Mouse (Mus musculus) embryonic facial prominence, embryonic 15.5 days (tissue): ENCODE measurements around the gene Snorc. TPM values are rescaled to one million over a fixed set of nuclear protein-coding genes. Genes with fewer than 3 reads are reported as not detected.
"Not testable (repeated sequence)": the region's sequence is repeated elsewhere in the genome, so short reads cannot be mapped to it uniquely, and the experiment has no call there.

Source experiments
- ATAC-seq: fragments of 200-750 bp; cut with Nextera tagmentation; 2 replicates; pipeline ENCODE4 v1.8.0; 2017; ENCODE audit warnings: low read depth, moderate TSS enrichment; ENCODE audit not compliant: insufficient number of reproducible peaks, low FRiP score, low TSS enrichment
- H3K27ac ChIP-seq: fragments of 300-500 bp; sonication (generic); replicated peaks from 2 replicates; pipeline ENCODE4 v1.5.1; 2015; ENCODE audit warnings: mild to moderate bottlenecking, inconsistent platforms
- H3K27me3 ChIP-seq: fragments of 300-500 bp; sonication (generic); 2 replicates; pipeline ENCODE4 v1.6.1; 2015; ENCODE audit warnings: inconsistent platforms
- H3K36me3 ChIP-seq: fragments of 300-500 bp; sonication (generic); 2 replicates; pipeline ENCODE4 v1.6.1; 2015; ENCODE audit warnings: mild to moderate bottlenecking, inconsistent platforms
- H3K4me1 ChIP-seq: fragments of 300-500 bp; sonication (generic); 2 replicates; pipeline ENCODE4 v1.6.1; 2015; ENCODE audit warnings: inconsistent platforms
- H3K4me2 ChIP-seq: fragments of 300-500 bp; sonication (generic); replicated peaks from 2 replicates; pipeline ENCODE4 v1.6.1; 2015; ENCODE audit warnings: mild to moderate bottlenecking, inconsistent platforms
- H3K4me3 ChIP-seq: fragments of 300-500 bp; sonication (generic); replicated peaks from 2 replicates; pipeline ENCODE4 v1.5.1; 2015; ENCODE audit warnings: mild to moderate bottlenecking, inconsistent platforms
- H3K9ac ChIP-seq: fragments of 300-500 bp; sonication (generic); 2 replicates; pipeline ENCODE4 v1.6.1; 2015; ENCODE audit warnings: inconsistent platforms
- H3K9me3 ChIP-seq: fragments of 300-500 bp; sonication (generic); replicated peaks from 2 replicates; pipeline ENCODE4 v1.6.1; 2016; ENCODE audit warnings: inconsistent platforms
- WGBS: fragments of 180-500 bp; shearing (Covaris S2); methylation state at CpG from one replicate; pipeline ENCODE4 v1.1.7; 2015; 5-methylcytosine and 5-hydroxymethylcytosine counted together
- polyA plus RNA-seq: library from polyadenylated mRNA; unstranded; fragments of >200 nt; fragmentation: Nextera tagmentation; extraction: Ambion mirVana; gene quantifications from 2 replicates; pipeline ENCODE4 v1.2.1, GENCODE M21; 2015

The Snorc gene
- polyA plus RNA-seq, result 10.8 and 20.4 TPM in 2 replicates

DNA sequence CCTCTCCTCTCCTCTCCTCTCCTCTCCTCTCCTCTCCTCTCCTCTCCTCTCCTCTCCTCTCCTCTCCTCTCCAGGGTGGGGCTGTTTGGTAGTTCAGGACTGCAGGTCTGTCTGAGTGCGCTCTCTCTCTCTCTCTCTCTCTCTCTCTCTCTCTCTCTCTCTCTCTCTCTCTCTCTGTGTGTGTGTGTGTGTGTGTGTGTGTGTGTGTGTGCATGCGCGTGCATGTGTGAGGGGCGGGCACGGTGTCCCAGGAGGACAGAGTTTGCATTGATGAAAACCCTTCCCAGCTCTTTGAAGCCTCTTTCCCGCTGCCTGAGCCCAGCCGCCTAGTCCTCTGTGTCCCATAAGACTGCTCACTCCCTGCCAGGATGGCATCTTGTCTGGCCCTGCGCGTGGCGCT, at the start of gene Snorc:
Gene Snorc, plus strand, starts transcription at position 301 of the 400 bp plus-strand sequence.
- H3K4me2 ChIP-seq, ATAC-seq, H3K9ac ChIP-seq: not testable (repeated sequence)

DNA sequence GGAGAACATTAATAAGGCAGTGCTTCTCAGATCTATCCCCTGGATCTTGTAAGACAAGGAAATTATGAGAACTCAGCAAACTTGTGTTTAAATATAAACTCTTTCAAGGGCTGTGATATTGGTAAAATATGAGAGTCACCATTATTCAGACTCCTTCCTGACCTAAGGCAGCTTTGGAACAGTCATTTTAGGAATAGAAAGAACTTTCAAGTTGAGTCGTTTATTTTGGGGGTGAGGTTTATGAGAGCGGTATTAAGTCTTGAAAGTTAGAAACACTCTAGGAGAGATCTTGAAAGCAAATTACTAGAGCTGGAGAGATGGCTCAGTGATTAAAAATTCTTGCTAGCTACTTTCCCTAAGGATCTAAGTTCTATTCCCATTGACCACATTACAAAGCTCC, 34.9 kb upstream of the Snorc start:
- no peak overlapping the region for H3K27ac ChIP-seq
- peaks cover 70% of the 10 kb centered on the region for H3K36me3 ChIP-seq
- H3K9me3 ChIP-seq, result no peaks in the 10 kb centered on the region
- no peak overlapping the region for H3K4me3 ChIP-seq
- H3K4me1 ChIP-seq, result no peaks in the 10 kb centered on the region
- H3K27me3 ChIP-seq, result no peaks in the 10 kb centered on the region
- H3K4me2 ChIP-seq, result no peak overlapping the region
- no peak overlapping the region for H3K9ac ChIP-seq
- WGBS, result 88% methylated on average over 2 of the region's 2 CpGs
- ATAC-seq, result no peak

More for the DNA sequence above, at the start of gene Snorc:
- H3K9me3 ChIP-seq, H3K4me1 ChIP-seq, H3K27ac ChIP-seq, H3K4me3 ChIP-seq, H3K36me3 ChIP-seq: not testable (repeated sequence)
- peaks cover 10% of the 10 kb centered on the region for H3K27me3 ChIP-seq
- 29% methylated on average over 9 of the region's 10 CpGs for WGBS

DNA sequence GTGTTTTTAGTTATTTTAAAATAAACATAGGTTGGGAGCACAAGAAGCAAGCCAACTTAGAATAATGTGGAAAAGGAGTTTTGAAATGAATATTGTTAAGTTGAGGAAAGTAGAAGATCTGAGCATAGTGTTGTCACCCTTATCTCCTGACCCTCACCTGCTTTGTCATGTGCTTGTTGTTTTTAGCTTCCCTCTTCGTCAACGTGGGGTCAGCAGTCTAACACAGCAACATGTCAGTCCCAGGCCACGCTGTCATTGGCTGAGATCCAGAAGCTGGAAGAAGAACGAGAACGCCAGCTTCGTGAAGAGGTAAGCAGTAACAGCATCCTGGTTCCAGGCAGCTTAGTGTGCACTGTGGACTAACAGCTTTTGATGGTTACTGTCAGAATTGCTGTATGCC, 33.5 kb upstream of the Snorc start:
- ATAC-seq, result no peak
- peaks cover 66% of the 10 kb centered on the region for H3K36me3 ChIP-seq
- no peak overlapping the region for H3K4me2 ChIP-seq
- 72% methylated on average over 6 of the region's 6 CpGs for WGBS
- no peak overlapping the region for H3K4me3 ChIP-seq
- no peaks in the 10 kb centered on the region for H3K27me3 ChIP-seq
- H3K27ac ChIP-seq, result no peak overlapping the region
- H3K9ac ChIP-seq, result no peak overlapping the region
- H3K4me1 ChIP-seq, result no peaks in the 10 kb centered on the region
- H3K9me3 ChIP-seq, result no peaks in the 10 kb centered on the region

DNA sequence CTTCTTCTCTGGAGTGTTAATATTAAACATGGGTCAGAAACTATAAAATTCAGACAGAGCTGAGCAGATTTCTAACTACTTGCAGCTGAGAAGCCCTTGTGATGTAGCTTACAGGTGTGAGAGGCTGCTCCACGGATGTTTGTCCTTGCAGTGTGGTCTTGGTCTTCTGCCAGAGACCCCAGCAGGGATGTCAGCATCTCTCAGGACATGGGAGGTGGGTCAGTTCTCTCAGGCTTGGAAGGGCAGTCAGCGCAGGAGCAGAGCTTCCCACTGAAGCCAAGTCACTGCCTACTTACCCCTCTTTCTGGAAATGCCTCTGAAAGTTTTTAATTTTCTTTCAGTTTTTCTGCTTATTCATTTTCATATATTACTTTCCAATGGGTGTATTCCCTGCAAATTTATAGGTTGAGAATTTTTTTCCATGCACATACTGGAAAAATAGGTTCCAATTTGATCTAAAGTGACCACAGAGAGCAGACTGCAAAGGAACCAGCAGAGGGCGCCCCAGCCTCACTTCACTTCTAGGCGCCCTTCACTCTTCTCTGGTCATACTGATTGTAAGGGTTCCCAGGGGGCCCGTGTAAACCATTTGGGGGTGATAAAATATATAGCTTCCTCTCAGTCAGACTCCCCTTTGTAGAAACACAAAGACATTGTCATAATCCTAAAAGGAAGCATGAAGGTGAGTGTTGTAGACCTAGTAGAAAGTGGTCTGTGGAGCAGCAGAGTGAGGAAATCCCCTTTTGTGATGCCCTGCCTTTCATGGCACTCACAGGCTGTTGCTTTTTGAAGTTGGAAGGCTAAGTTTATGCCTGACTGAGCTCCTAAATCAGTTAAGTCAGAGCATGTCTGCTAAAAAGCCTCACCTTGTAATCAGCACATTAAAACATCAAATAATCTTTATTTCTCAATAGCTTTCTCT, 22.6 kb upstream of the Snorc start:
- Histone ChIP-seq H3K27ac (no peak overlapping the region), H3K4me3 (no peak overlapping the region), H3K36me3 (peaks cover 60% of the 10 kb centered on the region), H3K9me3 (no peaks in the 10 kb centered on the region), H3K9ac (no peak overlapping the region), H3K27me3 (no peaks in the 10 kb centered on the region), H3K4me1 (no peaks in the 10 kb centered on the region), H3K4me2 (no peak overlapping the region)
- WGBS, result 40% methylated on average over 5 of the region's 5 CpGs
- ATAC-seq, result no peak

DNA sequence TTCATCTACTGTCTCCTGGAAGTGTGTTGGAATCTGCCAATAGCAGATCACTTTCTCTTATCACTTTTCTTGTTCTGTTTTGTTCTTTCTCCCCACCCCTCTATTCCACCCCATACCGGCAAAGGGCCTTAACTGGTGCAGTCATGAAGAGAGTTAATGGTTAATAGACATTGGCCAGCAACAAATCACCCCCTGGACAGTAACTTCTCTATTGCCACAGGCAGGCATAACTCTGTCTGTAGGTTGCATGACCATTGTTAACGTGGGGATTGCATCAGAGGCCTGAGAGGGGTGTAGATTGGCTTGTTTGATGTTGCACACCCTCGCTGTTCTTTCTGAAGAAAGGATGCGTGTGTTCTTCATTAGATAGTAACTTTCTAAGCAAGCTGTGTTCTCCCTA, 20.6 kb upstream of the Snorc start:
- 78% methylated on average over 4 of the region's 4 CpGs for WGBS

DNA sequence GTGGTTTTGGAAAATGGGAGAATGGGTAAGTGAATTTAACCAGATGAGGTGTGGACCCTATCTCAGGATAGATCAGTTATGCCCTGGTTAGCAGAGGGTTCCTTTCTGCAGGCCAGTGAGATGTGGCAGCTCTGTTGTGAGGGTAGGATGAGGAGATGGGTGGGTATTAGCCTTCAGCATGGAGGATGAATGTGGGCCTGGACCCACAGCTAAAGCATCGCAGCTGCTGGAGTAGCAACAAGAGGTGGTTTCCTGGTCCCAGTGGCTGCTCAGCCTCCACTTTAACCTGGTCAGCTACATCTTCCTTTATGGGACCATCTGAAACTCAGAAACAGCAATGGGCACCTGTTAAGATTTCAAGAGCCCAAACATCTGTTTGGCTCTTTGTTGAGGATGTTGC, 13.6 kb upstream of the Snorc start:
- Histone ChIP-seq H3K9ac (no peak overlapping the region), H3K4me3 (no peak overlapping the region), H3K27ac (no peak overlapping the region), H3K27me3 (no peaks in the 10 kb centered on the region), H3K36me3 (0 out of 2 replicates have a peak, but pooled peaks cover 3% of the 10 kb centered on the region), H3K4me2 (no peak overlapping the region), H3K9me3 (no peaks in the 10 kb centered on the region), H3K4me1 (no peaks in the 10 kb centered on the region)
- ATAC-seq, result no peak
- 88% methylated on average over 1 of the region's 1 CpGs for WGBS

More for the DNA sequence above, 20.6 kb upstream of the Snorc start:
- H3K4me2 ChIP-seq, result no peak overlapping the region
- no peaks in the 10 kb centered on the region for H3K9me3 ChIP-seq
- no peak overlapping the region for H3K9ac ChIP-seq
- H3K36me3 ChIP-seq, result peaks cover 45% of the 10 kb centered on the region
- no peaks in the 10 kb centered on the region for H3K4me1 ChIP-seq
- H3K27me3 ChIP-seq, result no peaks in the 10 kb centered on the region
- ATAC-seq, result no peak
- H3K4me3 ChIP-seq, result no peak overlapping the region
- no peak overlapping the region for H3K27ac ChIP-seq

DNA sequence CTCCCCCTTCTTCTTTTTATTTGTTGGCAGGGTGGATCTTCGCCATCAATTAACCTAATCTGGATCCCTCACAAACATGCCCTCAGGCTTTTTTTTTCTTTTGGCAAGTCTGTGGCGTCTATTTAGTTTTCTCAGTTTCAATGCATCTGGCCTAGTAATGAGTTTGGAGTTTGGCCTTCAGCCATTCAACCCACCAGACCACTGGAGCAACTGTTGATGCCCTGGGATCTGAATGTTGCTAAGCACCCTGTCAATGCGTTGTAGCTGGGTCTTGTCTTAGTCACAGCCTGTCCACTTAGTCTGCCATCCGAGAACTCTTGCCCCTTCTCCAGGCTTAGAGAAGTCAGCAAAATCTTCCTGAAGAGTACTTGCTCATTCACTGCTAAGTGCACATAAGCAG, 12.0 kb upstream of the Snorc start:
- WGBS, result 83% methylated on average over 4 of the region's 4 CpGs
- Histone ChIP-seq H3K4me2 (no peak overlapping the region), H3K4me3 (no peak overlapping the region), H3K27me3 (no peaks in the 10 kb centered on the region), H3K36me3 (0 out of 2 replicates have a peak, but pooled peaks cover 3% of the 10 kb centered on the region), H3K9ac (no peak overlapping the region), H3K9me3 (no peaks in the 10 kb centered on the region), H3K27ac (no peak overlapping the region), H3K4me1 (no peaks in the 10 kb centered on the region)
- no peak for ATAC-seq

DNA sequence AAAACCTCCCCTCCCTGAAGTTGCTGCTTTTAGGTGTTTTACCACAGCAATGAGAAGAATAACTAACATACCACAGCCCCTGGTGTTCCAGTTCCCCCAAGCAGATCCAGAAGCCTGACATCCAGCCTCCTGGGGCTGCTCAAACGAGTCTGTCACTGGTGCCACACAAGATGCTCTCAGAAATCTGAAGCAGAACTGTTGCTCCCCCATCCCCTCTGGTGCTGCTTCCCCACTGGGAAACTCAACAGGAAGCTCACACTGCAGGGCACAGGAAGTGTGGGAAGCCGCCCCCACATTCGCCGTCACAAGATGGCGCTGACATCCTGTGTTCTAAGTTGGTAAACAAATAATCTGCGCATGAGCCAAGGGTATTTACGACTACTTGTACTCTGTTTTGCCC, 10.2 kb upstream of the Snorc start:
- not testable (repeated sequence) for H3K4me2 ChIP-seq, H3K36me3 ChIP-seq

DNA sequence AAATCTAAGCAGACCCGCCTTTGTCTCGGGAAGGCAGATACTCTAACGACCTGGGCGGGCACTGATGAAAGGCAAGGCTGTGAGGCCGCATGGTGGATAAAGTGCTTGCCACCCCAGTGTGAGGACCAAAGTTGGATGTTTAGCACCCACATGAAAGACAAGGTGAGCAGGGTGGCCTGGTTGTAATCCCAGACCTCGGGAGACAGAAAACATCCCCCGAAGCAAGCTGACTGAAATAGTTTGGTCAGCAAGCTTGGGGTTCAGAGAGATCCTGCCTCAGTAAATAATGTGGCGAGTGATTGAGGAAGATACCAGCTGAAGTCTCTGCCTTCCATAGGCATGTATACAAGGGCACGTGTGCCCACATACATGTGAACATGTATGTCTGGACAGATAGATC, 2.6 kb upstream of the Snorc start:
- Histone ChIP-seq H3K9me3 (no peaks in the 10 kb centered on the region), H3K4me3 (no peak overlapping the region), H3K27ac (no peak overlapping the region), H3K4me1 (0 out of 2 replicates have a peak, but pooled peaks cover 3% of the 10 kb centered on the region), H3K36me3 (no peaks in the 10 kb centered on the region), H3K27me3 (no peaks in the 10 kb centered on the region), H3K4me2 (no peak overlapping the region), H3K9ac (no peak overlapping the region)
- no peak for ATAC-seq
- WGBS, result 74% methylated on average over 9 of the region's 9 CpGs

More for the DNA sequence above, 10.2 kb upstream of the Snorc start:
- not testable (repeated sequence) for H3K27ac ChIP-seq, H3K9ac ChIP-seq, H3K4me3 ChIP-seq, H3K9me3 ChIP-seq, H3K4me1 ChIP-seq, H3K27me3 ChIP-seq, ATAC-seq
- WGBS, result 90% methylated on average over 7 of the region's 7 CpGs

DNA sequence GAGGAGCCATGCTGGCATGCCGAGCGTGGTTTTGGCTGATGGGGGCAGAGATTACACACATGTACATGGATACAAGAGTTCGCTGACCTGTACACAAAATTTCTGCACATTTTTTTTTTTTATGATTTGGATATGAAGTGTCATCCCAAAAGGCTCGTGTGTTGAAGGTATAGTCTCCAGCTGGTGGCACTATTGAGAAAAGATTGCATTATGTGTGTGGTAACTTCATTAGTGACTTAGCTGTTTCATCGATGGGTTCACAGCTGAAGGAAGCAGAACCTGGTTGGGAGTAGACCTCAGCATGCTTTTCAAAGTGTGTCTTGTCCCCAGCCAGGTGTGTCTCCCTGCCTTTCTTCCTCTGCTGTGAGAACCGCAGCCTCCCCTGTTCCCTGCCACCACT, 1.8 kb upstream of the Snorc start:
- Histone ChIP-seq H3K27ac (no peak overlapping the region), H3K9me3 (no peaks in the 10 kb centered on the region), H3K4me1 (0 out of 2 replicates have a peak, but pooled peaks cover 3% of the 10 kb centered on the region), H3K36me3 (no peaks in the 10 kb centered on the region), H3K27me3 (no peaks in the 10 kb centered on the region), H3K9ac (no peak overlapping the region), H3K4me2 (no peak overlapping the region), H3K4me3 (no peak overlapping the region)
- WGBS, result 69% methylated on average over 6 of the region's 6 CpGs
- no peak for ATAC-seq

DNA sequence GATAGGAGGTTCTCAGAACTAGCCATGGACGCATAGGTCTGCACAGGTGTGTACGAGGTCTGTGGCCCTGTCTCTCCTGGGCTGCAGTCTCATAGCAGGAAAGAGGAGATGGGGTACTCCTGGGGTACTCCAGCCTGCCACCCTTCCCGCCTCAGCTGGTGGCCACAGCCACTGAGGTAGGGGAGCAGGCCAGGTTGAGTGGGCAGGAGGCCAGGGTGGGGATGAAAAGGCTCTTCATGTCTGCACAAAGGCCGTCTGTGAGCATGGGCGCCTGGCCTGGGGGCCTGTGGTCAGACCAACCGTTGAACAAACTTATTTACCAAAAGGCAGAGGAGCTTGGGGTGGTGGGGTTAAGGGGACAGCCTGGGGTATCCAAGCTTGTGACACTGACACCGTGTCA, 1.8 kb downstream of the Snorc start:
- 70% methylated on average over 7 of the region's 7 CpGs for WGBS

More for the DNA sequence above, 1.8 kb downstream of the Snorc start:
- Histone ChIP-seq H3K4me3 (no peak overlapping the region), H3K9me3 (no peaks in the 10 kb centered on the region), H3K27me3 (peaks cover 29% of the 10 kb centered on the region), H3K4me2 (no peak overlapping the region), H3K27ac (no peak overlapping the region; the same call in 1 of the 2 replicates), H3K9ac (no peak overlapping the region), H3K4me1 (peaks cover 11% of the 10 kb centered on the region; the same call in 1 of the 2 replicates), H3K36me3 (no peaks in the 10 kb centered on the region)
- ATAC-seq, result no peak; the same call in 1 of the 2 replicates
